Mouse (Mus musculus): ENCODE measurements at regions not wholly inside any gene's neighbourhood (a gene's known extent, or its start where the extent isn't known, plus 50 kb on each side); places are given as distances from the start of the nearest gene placed in this dataset.

DNA sequence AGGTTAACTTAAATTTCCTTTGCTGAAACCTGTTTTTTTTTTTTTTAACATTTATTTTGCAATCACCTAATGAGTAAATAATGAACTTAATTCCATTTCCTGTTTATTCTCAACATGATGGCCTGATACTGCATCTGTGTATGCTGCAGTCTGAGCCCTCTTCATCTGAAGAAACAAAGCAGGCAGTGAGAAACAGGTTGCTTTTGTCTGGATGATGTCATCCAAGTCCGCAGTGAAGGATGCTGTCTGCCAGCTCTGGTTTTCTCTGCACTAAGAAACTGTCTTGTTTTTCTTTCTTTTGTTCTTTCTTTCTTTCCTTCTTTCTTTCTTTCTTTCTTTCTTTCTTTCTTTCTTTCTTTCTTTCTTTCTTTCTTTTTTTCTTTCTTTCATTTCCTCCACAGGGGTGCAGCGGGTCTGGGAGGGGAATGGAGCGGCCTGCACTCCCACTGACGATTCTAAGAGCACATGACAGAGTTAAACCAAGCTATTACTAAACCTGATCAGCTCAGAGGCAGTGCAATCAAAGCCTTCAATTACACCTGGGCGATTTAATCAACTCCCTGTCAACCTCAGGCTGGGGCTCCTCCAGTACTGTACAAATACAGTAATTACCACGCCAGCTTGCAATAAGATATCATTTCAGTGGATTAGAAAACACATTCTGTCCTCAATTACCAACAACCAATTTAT lies 204.0 kb downstream of the Fam76b start:
- TF ChIP-seq CTCF (IDR thresholded peaks at IDR 0.05; ENCODE audit: control insufficient read depth, insufficient read depth, insufficient read length) (no peak), USF1 (IDR thresholded peaks at IDR 0.05; ENCODE audit: low read depth) (no peak), MYOD1 (IDR thresholded peaks at IDR 0.05; ENCODE audit: control insufficient read depth, insufficient read length, low read depth) (no peak), CEBPB (IDR thresholded peaks at IDR 0.05; ENCODE audit: low read depth) (no peak)

Measured in C2C12 (cell line).